Mouse (Mus musculus): ENCODE data around the gene Plxnd1. TPM values are rescaled to one million over a fixed set of nuclear protein-coding genes. Genes with fewer than 3 reads are reported as not detected.

Plxnd1 gene
- total and polyA plus RNA-seq, 3 experiments, result 27.7 to 73.8 (median 63.2) TPM

- peak; percentile 45 for DNase-seq (ENCODE audit: extremely low read depth)
- peaks cover 2 to 15% of the 10 kb centered on the region in 2 experiments for H3K36me3 ChIP-seq (replicated peaks in 1 of 2; ENCODE audit: control insufficient read depth in 1 of 2, insufficient read depth in 1 of 2, low read length in 1 of 2)
- TF ChIP-seq KAT2A (IDR thresholded peaks at IDR 0.05; ENCODE audit: insufficient replicate concordance, low read length), result no peak
- TF ChIP-seq ELF1 (IDR thresholded peaks at IDR 0.05; ENCODE audit: low read depth, low read length), result peak; percentile 16; the same call in 1 of the 2 replicates
- 0 out of 2 replicates have a peak, but pooled peaks have one; percentile 38 for TF ChIP-seq E2F4 (IDR thresholded peaks at IDR 0.05; ENCODE audit: insufficient replicate concordance, low read depth, low read length)
- no peak for TF ChIP-seq MEF2A (IDR thresholded peaks at IDR 0.05; ENCODE audit: borderline replicate concordance, low read depth, low read length)
- no peak for TF ChIP-seq USF1 (IDR thresholded peaks at IDR 0.05; ENCODE audit: low read depth, low read length)
- TF ChIP-seq MXI1 (IDR thresholded peaks at IDR 0.05; ENCODE audit: low read depth, low read length), result peak; percentile 38; the same call in 1 of the 2 replicates
- TF ChIP-seq MAFK (IDR thresholded peaks at IDR 0.05; ENCODE audit: insufficient replicate concordance, low read length), result no peak
- no peak for TF ChIP-seq ZMIZ1 (IDR thresholded peaks at IDR 0.05; ENCODE audit: low read depth, low read length)
- peak; percentile 9 for TF ChIP-seq POLR2A (IDR thresholded peaks at IDR 0.05; ENCODE audit: low read depth, low read length)
- no peak for TF ChIP-seq PAX5 (IDR thresholded peaks at IDR 0.05; ENCODE audit: low read length)
- 0 out of 2 replicates have a peak, but pooled peaks have one; percentile 6 for TF ChIP-seq MAX (IDR thresholded peaks at IDR 0.05; ENCODE audit: low read length)
- no peak for TF ChIP-seq NRF1 (IDR thresholded peaks at IDR 0.05; ENCODE audit: low read depth, low read length)
- H3K27me3 ChIP-seq (replicated peaks), result no peaks in the 10 kb centered on the region
- no peaks in the 10 kb centered on the region for H3K9me3 ChIP-seq (replicated peaks; ENCODE audit: low read length)
- in situ Hi-C loops (cut with MboI; ENCODE audit: low pct_ligation_motif_present, low pct_unique_long_range_greater_than_20kb, low sequenced_read_pairs) (loop anchor here (5.0 kb wide), 1 partner anchor 34 kb away; the partner anchor contains the start of gene H1foo), dilution Hi-C loops (cut with MboI; ENCODE audit: extremely low pct_ligation_motif_present, extremely low pct_unique_long_range_greater_than_20kb, low sequenced_read_pairs) (no loop called here)
- H3K4me2 ChIP-seq (ENCODE audit: insufficient read depth, low read depth, poor library complexity, severe bottlenecking), result peak overlapping the region; percentile 37; the same call in 1 of the 2 replicates
- no peak overlapping the region for H3K4me3 ChIP-seq (replicated peaks in 1 of 3; ENCODE audit: low read depth in 2 of 3, low read length in 2 of 3, poor library complexity in 1 of 3)
- peaks cover 59 to 96% of the 10 kb centered on the region in 2 experiments for H3K4me1 ChIP-seq (ENCODE audit: control insufficient read depth in 1 of 2, insufficient read depth in 2 of 2)
- 0 out of 2 replicates have a peak overlapping the region, but pooled peaks have one; percentile 5 for H3K9ac ChIP-seq (ENCODE audit: insufficient read depth, low read depth)
- H3K79me2 ChIP-seq (replicated peaks; ENCODE audit: control insufficient read depth, extremely low read depth, insufficient read depth, poor library complexity, severe bottlenecking), result no peaks in the 10 kb centered on the region
- peak overlapping the region; percentile 88 for H3K27ac ChIP-seq (ENCODE audit: insufficient read depth, low read depth)
Measured at GRCm38 (mm10) chr6:115908421-115908982, 86.3 kb downstream of the Plxnd1 start.

- H3K36me3 ChIP-seq (replicated peaks in 1 of 2; ENCODE audit: control insufficient read depth in 1 of 2, insufficient read depth in 1 of 2, low read length in 1 of 2), result peaks cover 6 to 19% of the 10 kb centered on the region in 2 experiments
- peak overlapping the region; percentile 46 for H3K27ac ChIP-seq (ENCODE audit: insufficient read depth, low read depth)
- H3K9me3 ChIP-seq (replicated peaks; ENCODE audit: low read length), result no peaks in the 10 kb centered on the region
- TF ChIP-seq EP300 (IDR thresholded peaks at IDR 0.05; ENCODE audit: low read length), result 0 out of 2 replicates have a peak, but pooled peaks have one; percentile 18
- TF ChIP-seq MXI1 (IDR thresholded peaks at IDR 0.05; ENCODE audit: low read depth, low read length), result no peak
- H3K4me1 ChIP-seq (ENCODE audit: control insufficient read depth in 1 of 2, insufficient read depth in 2 of 2), result peaks cover 55 to 90% of the 10 kb centered on the region in 2 experiments
- no peaks in the 10 kb centered on the region for H3K79me2 ChIP-seq (replicated peaks; ENCODE audit: control insufficient read depth, extremely low read depth, insufficient read depth, poor library complexity, severe bottlenecking)
- no peak overlapping the region for H3K4me2 ChIP-seq (ENCODE audit: insufficient read depth, low read depth, poor library complexity, severe bottlenecking)
- dilution Hi-C loops (cut with MboI; ENCODE audit: extremely low pct_ligation_motif_present, extremely low pct_unique_long_range_greater_than_20kb, low sequenced_read_pairs) (no loop called here), in situ Hi-C loops (cut with MboI; ENCODE audit: low pct_ligation_motif_present, low pct_unique_long_range_greater_than_20kb, low sequenced_read_pairs) (loop anchor here (5.0 kb wide), 1 partner anchor 35 kb away; the partner anchor contains the start of gene H1foo)
- H3K27me3 ChIP-seq (replicated peaks), result no peaks in the 10 kb centered on the region
- peak; percentile 65 for DNase-seq (ENCODE audit: extremely low read depth)
- H3K9ac ChIP-seq (ENCODE audit: insufficient read depth, low read depth), result no peak overlapping the region
- no peak overlapping the region for H3K4me3 ChIP-seq (replicated peaks in 1 of 3; ENCODE audit: low read depth in 2 of 3, low read length in 2 of 3, poor library complexity in 1 of 3)
Measured at GRCm38 (mm10) chr6:115906871-115907270, 87.9 kb downstream of the Plxnd1 start.

Data from CH12.LX (cell line).